Mouse (Mus musculus) liver, adult 10 weeks (tissue): ENCODE measurements around the gene Ptger4. TPM values are rescaled to one million over a fixed set of nuclear protein-coding genes. Genes with fewer than 3 reads are reported as not detected.

Experiments
- polyA plus RNA-seq: library from polyadenylated mRNA; stranded (reverse); fragments of 350-450 nt; fragmentation: Illumina TruSeq; extraction: RNeasy Lipid Tissue Mini Kit (QIAGEN cat#74804); gene quantifications from one replicate; pipeline ENCODE4 v1.2.3, GENCODE M21; 2014; ENCODE audit warnings: low read depth, low replicate concordance

The Ptger4 gene
- polyA plus RNA-seq = 0.56 TPM

DNA sequence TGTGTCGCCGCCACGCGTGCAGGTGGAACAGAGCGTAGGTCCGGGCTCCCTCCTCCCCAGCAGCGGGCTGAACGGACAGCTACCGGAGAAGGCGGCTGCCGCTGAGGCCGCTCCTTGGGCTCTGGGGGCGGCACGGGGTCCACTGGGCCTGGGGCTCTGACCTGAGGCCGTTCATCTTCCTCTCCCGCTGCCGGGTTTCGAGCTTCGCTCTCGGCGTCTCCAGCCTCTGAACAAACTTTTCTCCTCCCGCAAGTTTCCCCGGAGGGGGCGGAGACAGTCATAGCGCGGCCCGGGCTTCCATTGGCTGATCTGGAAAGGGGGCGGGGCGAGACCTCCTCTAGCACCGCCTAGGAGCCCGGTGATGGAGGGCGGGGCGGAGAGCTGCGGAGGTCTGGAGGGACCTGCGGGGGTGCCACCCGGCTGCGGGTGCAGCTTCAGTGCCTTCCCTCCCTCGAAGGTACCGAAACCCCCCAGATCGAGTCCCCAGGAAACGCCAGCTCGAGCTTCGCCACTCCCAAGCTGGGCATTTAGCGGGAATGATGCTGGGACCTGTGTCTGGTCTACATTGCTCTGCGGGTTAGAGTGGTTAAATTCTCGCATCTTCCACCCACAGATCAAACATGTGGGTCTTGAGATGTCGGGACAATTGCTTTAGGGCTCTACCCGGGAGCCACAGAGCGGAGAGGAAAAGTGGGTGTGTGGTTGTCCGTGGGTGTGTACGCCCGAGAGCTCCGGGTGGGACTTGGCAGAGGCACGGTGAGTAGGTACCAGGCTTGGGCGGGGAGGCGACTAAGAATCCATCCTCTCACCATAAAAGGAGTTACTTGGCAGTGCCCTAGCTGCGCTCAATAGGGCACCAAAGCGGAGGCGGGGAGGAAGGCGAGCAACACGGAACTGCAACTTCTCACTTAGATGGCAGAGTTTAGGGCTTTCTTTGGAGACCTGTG is at the start of gene Ptger4:
Gene Ptger4 (minus strand): TSS at position 229 of the 947 bp plus-strand sequence.

DNA sequence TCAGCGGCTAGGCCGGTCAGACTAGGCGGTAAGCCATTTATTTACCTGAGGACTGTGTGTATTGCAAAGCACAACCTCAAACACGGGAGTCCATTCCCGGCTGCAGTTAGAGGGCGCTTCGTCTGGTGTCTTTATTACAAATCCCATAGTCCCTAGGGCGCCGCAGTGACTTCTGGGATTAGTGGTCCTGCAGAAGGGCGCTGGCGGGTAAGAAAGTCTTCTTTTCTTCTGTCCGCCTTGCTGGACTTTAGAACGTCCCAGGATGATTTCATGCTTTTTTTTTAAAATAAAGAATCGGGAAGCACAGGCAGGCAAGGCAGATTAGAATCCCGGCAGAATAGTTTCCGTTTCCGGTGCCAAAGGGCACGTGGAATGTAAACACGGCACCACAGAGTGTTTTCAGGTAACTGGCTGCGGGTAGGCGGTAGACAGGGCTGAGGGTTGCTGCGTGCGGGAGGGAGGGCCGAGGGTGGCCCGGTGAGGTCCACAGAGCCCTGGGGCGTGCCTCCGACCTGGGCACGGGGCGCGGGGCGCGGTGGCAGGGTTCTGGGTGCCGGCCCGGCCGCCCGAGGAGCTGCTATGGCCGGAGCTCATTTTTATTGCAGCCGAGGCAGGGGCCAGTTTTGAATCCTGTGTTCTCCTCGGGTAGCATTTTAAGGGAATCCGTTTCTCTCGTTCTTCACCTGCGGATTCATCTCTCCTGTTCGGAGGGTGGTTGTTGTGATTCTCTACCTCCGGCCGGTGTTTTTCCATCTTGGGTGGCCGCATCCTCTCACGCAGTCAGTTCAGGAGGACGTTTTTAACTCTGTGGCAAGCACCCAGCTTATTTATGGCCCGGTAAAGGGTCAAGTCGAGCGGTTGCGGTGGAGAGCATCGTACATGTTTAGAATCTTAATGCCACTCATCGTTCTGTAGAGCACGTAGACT is 58.4 kb downstream of the Ptger4 start, which contains the start of gene Ttc33:
Gene Ttc33 (plus strand): TSS at position 160 of the 927 bp plus-strand sequence.

Other genes starting within 250 kb of the Ptger4 start
- 0.64 TPM for gene C7, start 180.4 kb downstream of the Ptger4 start, polyA plus RNA-seq
- 6.4 TPM for gene Card6, start 135.6 kb downstream of the Ptger4 start, polyA plus RNA-seq
- gene Rpl37, start 127.5 kb downstream of the Ptger4 start, polyA plus RNA-seq = 30.6 TPM
- gene Prkaa1, start 100.3 kb downstream of the Ptger4 start, polyA plus RNA-seq = 15.4 TPM
- gene Ttc33, start 58.7 kb downstream of the Ptger4 start, polyA plus RNA-seq = 31.5 TPM